Comparison of ENCODE assay signal across 13 mouse cellular contexts in the genomic region with DNA sequence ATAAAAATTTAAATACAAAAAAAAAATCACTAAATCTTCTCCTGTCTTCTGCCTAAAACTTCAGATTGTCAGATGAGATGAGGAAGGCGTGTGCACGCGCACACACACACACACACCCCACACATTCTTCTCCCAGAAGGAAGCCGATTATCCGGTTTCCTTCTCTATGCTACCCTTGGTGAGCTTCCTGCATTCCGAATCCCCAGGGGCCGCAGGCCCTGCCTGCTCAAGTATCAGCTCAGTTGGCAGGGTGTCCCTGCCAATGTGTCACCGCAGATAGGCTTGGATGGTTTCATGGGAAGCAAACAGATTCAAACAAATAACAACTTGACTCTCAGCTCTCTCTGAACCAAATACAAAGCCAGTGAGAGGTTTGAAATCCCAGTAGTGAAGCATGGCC.
DNase-seq lines count a peak whose midpoint lies in the region; ATAC-seq and TF ChIP-seq lines count a peak whose summit lies in the region.
"Had no signal": no experiment of that assay in that cellular context is flagged by ENCODE, and none has a peak within 500 bp of the region (broad histone marks: within the 10 kb centered on the region; RNA-seq: fewer than 3 reads in every experiment).

No protein-coding gene starts in this region.

- peak overlapping the region; percentile 27; the same call in 1 of the 2 replicates for H3K4me2 ChIP-seq in heart, embryonic 14.5 days (ENCODE audit: low read length)
- H3K4me2 ChIP-seq in intestine, postnatal 0 days (replicated peaks; ENCODE audit: low read depth) = no peak overlapping the region
- H3K4me2 ChIP-seq: midbrain, embryonic 15.5 days had no signal

- no peaks in the 10 kb centered on the region for H3K4me1 ChIP-seq in cerebellum, adult 2 months (ENCODE audit: control insufficient read depth, insufficient read depth, low read length)
- no peaks in the 10 kb centered on the region for H3K4me1 ChIP-seq in kidney, adult 2 months (ENCODE audit: control insufficient read depth, insufficient read depth, low read length)
- peaks cover 4% of the 10 kb centered on the region in 2 experiments; a peak in 3 of 4 replicates for H3K4me1 ChIP-seq in heart, embryonic 14.5 days (ENCODE audit: control insufficient read depth in 2 of 2, insufficient read depth in 2 of 2, low read length in 2 of 2)
- H3K4me1 ChIP-seq in intestine, postnatal 0 days (replicated peaks; ENCODE audit: control insufficient read depth, insufficient read depth, low read length) = no peaks in the 10 kb centered on the region
- H3K4me1 ChIP-seq: midbrain, embryonic 15.5 days had no signal

- no peak overlapping the region for H3K27ac ChIP-seq in cerebellum, adult 2 months (ENCODE audit: insufficient read depth, low read length)
- no peak overlapping the region for H3K27ac ChIP-seq in kidney, adult 2 months (ENCODE audit: insufficient read depth, low read depth, low read length)
- 0 out of 4 replicates have a peak overlapping the region, but pooled peaks of 1 of the 2 experiments have one; percentile 14 for H3K27ac ChIP-seq in heart, embryonic 14.5 days (replicated peaks in 1 of 2; ENCODE audit: control insufficient read depth in 1 of 2, insufficient read depth in 1 of 2, low read depth in 2 of 2, low read length in 2 of 2)
- H3K27ac ChIP-seq in intestine, postnatal 0 days (ENCODE audit: low read depth, low read length) = no peak overlapping the region
- H3K27ac ChIP-seq: midbrain, embryonic 15.5 days had no signal

- WGBS in cerebellum, adult 2 months = 27% methylated on average over 8 of the region's 8 CpGs
- 20% methylated on average over 8 of the region's 8 CpGs for WGBS in kidney, adult 2 months
- WGBS in heart, embryonic 14.5 days = 17% methylated on average over 8 of the region's 8 CpGs
- 37% methylated on average over 8 of the region's 8 CpGs for WGBS in intestine, postnatal 0 days

- H3K9me3 ChIP-seq in heart, embryonic 14.5 days (ENCODE audit: control insufficient read depth, low read length) = no peaks in the 10 kb centered on the region
- no peaks in the 10 kb centered on the region for H3K9me3 ChIP-seq in intestine, postnatal 0 days (ENCODE audit: control insufficient read depth)
- H3K9me3 ChIP-seq: G1E; midbrain, embryonic 15.5 days had no signal

- no peaks in the 10 kb centered on the region for H3K36me3 ChIP-seq in kidney, adult 2 months (ENCODE audit: control insufficient read depth, insufficient read depth, low read length)
- H3K36me3 ChIP-seq in heart, embryonic 14.5 days (ENCODE audit: control insufficient read depth, insufficient read depth, low read length) = no peaks in the 10 kb centered on the region
- H3K36me3 ChIP-seq in intestine, postnatal 0 days (ENCODE audit: control insufficient read depth, insufficient read depth) = no peaks in the 10 kb centered on the region
- H3K36me3 ChIP-seq: G1E; midbrain, embryonic 15.5 days had no signal

- H3K9ac ChIP-seq in heart, embryonic 14.5 days (ENCODE audit: low read length) = no peak overlapping the region
- no peak overlapping the region for H3K9ac ChIP-seq in intestine, postnatal 0 days (ENCODE audit: low read depth, low read length)
- H3K9ac ChIP-seq: midbrain, embryonic 15.5 days had no signal

- no peak for ATAC-seq in heart, embryonic 14.5 days (ENCODE audit: insufficient number of reproducible peaks, insufficient read depth, low FRiP score, low read depth)
- no peak for ATAC-seq in megakaryocyte progenitor cell, adult 5-6 weeks (replicated peaks; ENCODE audit: poor library complexity)
- no peak for ATAC-seq in intestine, postnatal 0 days
- ATAC-seq: midbrain, embryonic 15.5 days had no signal

- peak; percentile 17 to 51 for DNase-seq in cerebellum, postnatal 10 days
- no peak for DNase-seq in cerebellum, adult 2 months
- peak; percentile 7 for DNase-seq in kidney, adult 2 months
- no peak for DNase-seq in kidney, adult 9 months
- DNase-seq in Muller cell, postnatal 12 days (ENCODE audit: inconsistent ontology term) = peak; percentile 84
- DNase-seq: adrenal gland, adult 8-10 months; cerebellum, adult 11 months; thymus, postnatal 14 days had no signal

- no peaks in the 10 kb centered on the region for H3K27me3 ChIP-seq in cerebellum, adult 2 months (ENCODE audit: control insufficient read depth, insufficient read depth, low read length)
- H3K27me3 ChIP-seq in kidney, adult 2 months (replicated peaks; ENCODE audit: control insufficient read depth, insufficient read depth, low read length) = no peaks in the 10 kb centered on the region
- no peaks in the 10 kb centered on the region for H3K27me3 ChIP-seq in heart, embryonic 14.5 days (ENCODE audit: control insufficient read depth, insufficient read depth, low read length)
- no peaks in the 10 kb centered on the region for H3K27me3 ChIP-seq in intestine, postnatal 0 days (replicated peaks; ENCODE audit: control insufficient read depth, insufficient read depth, low read length)
- H3K27me3 ChIP-seq: midbrain, embryonic 15.5 days had no signal

- TF ChIP-seq POLR2A in cerebellum, adult 2 months (IDR thresholded peaks at IDR 0.05; ENCODE audit: borderline replicate concordance, insufficient read depth, low read length) = no peak
- no peak for TF ChIP-seq POLR2A in kidney, adult 2 months (IDR thresholded peaks at IDR 0.05; ENCODE audit: low read depth, low read length)

- H3K4me3 ChIP-seq in cerebellum, adult 2 months (replicated peaks; ENCODE audit: insufficient read depth, low read depth, low read length) = no peak overlapping the region
- H3K4me3 ChIP-seq in kidney, adult 2 months (ENCODE audit: insufficient read depth, low read depth, low read length) = no peak overlapping the region
- no peak overlapping the region for H3K4me3 ChIP-seq in heart, embryonic 14.5 days (ENCODE audit: control insufficient read depth in 1 of 2, insufficient read depth in 1 of 2, low read depth in 1 of 2, low read length in 2 of 2)
- no peak overlapping the region for H3K4me3 ChIP-seq in intestine, postnatal 0 days (ENCODE audit: low read depth, low read length)
- H3K4me3 ChIP-seq: midbrain, embryonic 15.5 days had no signal

- TF ChIP-seq CTCF in cerebellum, adult 2 months (IDR thresholded peaks at IDR 0.05; ENCODE audit: borderline replicate concordance, insufficient read depth, low read depth, low read length) = no peak
- no peak for TF ChIP-seq CTCF in kidney, adult 2 months (conservative IDR thresholded peaks at IDR 0.05; ENCODE audit: insufficient read depth, insufficient read length, low read depth, low read length)
- TF ChIP-seq CTCF in intestine, postnatal 0 days (IDR thresholded peaks at IDR 0.05; ENCODE audit: low read depth) = no peak

Comparison
In these comparisons a context has a peak if more than half of its experiments do, and no peak if none do; other contexts are left out.
1. DNase-seq: peak in cerebellum, postnatal 10 days (2 of 2), kidney, adult 2 months (single experiment) and Muller cell, postnatal 12 days (single experiment); none in cerebellum, adult 2 months (0 of 2) and kidney, adult 9 months (single experiment).